Mouse (Mus musculus) embryonic facial prominence, embryonic 11.5 days (tissue): ENCODE data around the gene Fam193a. TPM values are rescaled to one million over a fixed set of nuclear protein-coding genes. Genes with fewer than 3 reads are reported as not detected.
A peak's percentile ranks its signal among the peaks of the same experiment; 100 is the strongest.

Experiments
- ATAC-seq: fragments of 200-750 bp; cut with Nextera tagmentation; replicated peaks from 2 replicates; pipeline ENCODE4 v1.8.0; 2017; ENCODE audit warnings: low read depth; ENCODE audit not compliant: insufficient number of reproducible peaks, low FRiP score, low TSS enrichment
- DNase-seq: peaks from one replicate; pipeline ENCODE4 v3.0.0-alpha.2; 2015; ENCODE audit warnings: low spot score
- H3K27ac ChIP-seq: fragments of 300-500 bp; sonication (generic); replicated peaks from 2 replicates; pipeline ENCODE4 v1.5.1; 2014; ENCODE audit warnings: mild to moderate bottlenecking, low read depth, low read length, control low read depth
- H3K27me3 ChIP-seq: fragments of 300-500 bp; sonication (generic); 2 replicates; pipeline ENCODE4 v1.6.1; 2014; ENCODE audit warnings: mild to moderate bottlenecking, low read length, moderate library complexity, mixed read lengths; ENCODE audit not compliant: control insufficient read depth, insufficient read depth
- H3K36me3 ChIP-seq: fragments of 300-500 bp; sonication (generic); replicated peaks from 2 replicates; pipeline ENCODE4 v1.6.1; 2014; ENCODE audit warnings: low read depth, mild to moderate bottlenecking, low read length, moderate library complexity, mixed read lengths; ENCODE audit not compliant: control insufficient read depth, insufficient read depth
- H3K4me1 ChIP-seq: fragments of 300-500 bp; sonication (generic); 2 replicates; pipeline ENCODE4 v1.6.1; 2014; ENCODE audit warnings: low read length, mixed read lengths; ENCODE audit not compliant: control insufficient read depth, insufficient read depth
- H3K4me2 ChIP-seq: fragments of 300-500 bp; sonication (generic); 2 replicates; pipeline ENCODE4 v1.6.1; 2014; ENCODE audit warnings: low read depth, mild to moderate bottlenecking, control low read depth, low read length, moderate library complexity
- H3K4me3 ChIP-seq: fragments of 300-500 bp; sonication (generic); 2 replicates; pipeline ENCODE4 v1.5.1; 2014; ENCODE audit warnings: low read depth, low read length, control low read depth
- H3K9ac ChIP-seq: fragments of 300-500 bp; sonication (generic); replicated peaks from 2 replicates; pipeline ENCODE4 v1.6.1; 2014; ENCODE audit warnings: mild to moderate bottlenecking, control low read depth, low read length
- H3K9me3 ChIP-seq: fragments of 300-500 bp; sonication (generic); replicated peaks from 2 replicates; pipeline ENCODE4 v1.6.1; 2016; ENCODE audit warnings: mild to moderate bottlenecking, low read length, inconsistent platforms, mixed read lengths; ENCODE audit not compliant: control insufficient read depth
- WGBS: fragments of 180-500 bp; shearing (Covaris S2); extraction: QIAGEN DNeasy Blood & Tissue Kit; methylation state at CpG from one replicate; pipeline ENCODE4 v1.1.7; 2014; 5-methylcytosine and 5-hydroxymethylcytosine counted together
- polyA plus RNA-seq: library from polyadenylated mRNA; unstranded; fragments of >200 nt; fragmentation: Nextera tagmentation; extraction: Ambion mirVana; gene quantifications from 2 replicates; pipeline ENCODE4 v1.2.1, GENCODE M21; 2014

The Fam193a gene
- polyA plus RNA-seq, result 13.1 and 13.6 TPM in 2 replicates

GRCm38 (mm10) chr5:34369341-34370021 lies at the start of gene Fam193a:
Gene Fam193a (plus strand): TSS chr5:34369933.
- Histone ChIP-seq H3K36me3 (no peaks in the 10 kb centered on the region), H3K4me3 (peak within 1 kb of the TSS; percentile 90), H3K27ac (peak within 1 kb of the TSS; percentile 38; the same call in 1 of the 2 replicates), H3K4me1 (no peaks in the 10 kb centered on the region), H3K27me3 (no peaks in the 10 kb centered on the region), H3K9me3 (no peaks in the 10 kb centered on the region), H3K9ac (peak within 1 kb of the TSS; percentile 89), H3K4me2 (peak within 1 kb of the TSS; percentile 62)
- DNase-seq (peak; percentile 97), ATAC-seq (peak; percentile 99)
- WGBS, result under 1% methylated on average over 57 of the region's 64 CpGs

- H3K27me3 ChIP-seq, result no peaks in the 10 kb centered on the region
- ATAC-seq (no peak), DNase-seq (no peak)
- H3K4me2 ChIP-seq, result no peak overlapping the region
- no peak overlapping the region for H3K27ac ChIP-seq
- H3K4me3 ChIP-seq, result no peak overlapping the region
- H3K9ac ChIP-seq, result no peak overlapping the region
- H3K36me3 ChIP-seq, result no peaks in the 10 kb centered on the region
- H3K9me3 ChIP-seq, result no peaks in the 10 kb centered on the region
- WGBS, result 81% methylated on average over 4 of the region's 4 CpGs
- no peaks in the 10 kb centered on the region; the same call in 1 of the 2 replicates for H3K4me1 ChIP-seq
Observed at GRCm38 (mm10) chr5:34321236-34321635, 48.5 kb upstream of the Fam193a start.

- ATAC-seq, result no peak
- Histone ChIP-seq H3K4me2 (no peak overlapping the region), H3K27ac (no peak overlapping the region), H3K27me3 (no peaks in the 10 kb centered on the region), H3K36me3 (no peaks in the 10 kb centered on the region), H3K9ac (no peak overlapping the region), H3K4me1 (peaks cover 2% of the 10 kb centered on the region), H3K4me3 (no peak overlapping the region), H3K9me3 (no peaks in the 10 kb centered on the region)
- no peak for DNase-seq
Observed at GRCm38 (mm10) chr5:34325286-34325685, 44.4 kb upstream of the Fam193a start.

GRCm38 (mm10) chr5:34326249-34326691 lies 43.5 kb upstream of the Fam193a start:
- Histone ChIP-seq H3K4me2 (peak overlapping the region; percentile 50; the same call in 1 of the 2 replicates), H3K36me3 (no peaks in the 10 kb centered on the region), H3K4me1 (peaks cover 2% of the 10 kb centered on the region), H3K9ac (no peak overlapping the region), H3K4me3 (no peak overlapping the region), H3K9me3 (no peaks in the 10 kb centered on the region), H3K27me3 (no peaks in the 10 kb centered on the region), H3K27ac (no peak overlapping the region)
- ATAC-seq (no peak), DNase-seq (peak; percentile 37)
- 40% methylated on average over 4 of the region's 4 CpGs for WGBS

GRCm38 (mm10) chr5:34326875-34327576 lies 42.7 kb upstream of the Fam193a start:
- DNase-seq, result peak; percentile 55
- no peaks in the 10 kb centered on the region for H3K27me3 ChIP-seq
- H3K9ac ChIP-seq, result peak overlapping the region; percentile 46
- H3K4me3 ChIP-seq, result peak overlapping the region; percentile 27
- peak; percentile 73; the same call in 1 of the 2 replicates for ATAC-seq
- H3K4me1 ChIP-seq, result peaks cover 2% of the 10 kb centered on the region
- H3K27ac ChIP-seq, result no peak overlapping the region
- H3K9me3 ChIP-seq, result no peaks in the 10 kb centered on the region
- 15% methylated on average over 31 of the region's 31 CpGs for WGBS
- H3K36me3 ChIP-seq, result no peaks in the 10 kb centered on the region
- H3K4me2 ChIP-seq, result peak overlapping the region; percentile 50

- Histone ChIP-seq H3K4me2 (no peak overlapping the region), H3K27ac (no peak overlapping the region), H3K4me3 (no peak overlapping the region), H3K27me3 (no peaks in the 10 kb centered on the region), H3K9ac (no peak overlapping the region), H3K36me3 (no peaks in the 10 kb centered on the region), H3K4me1 (peaks cover 2% of the 10 kb centered on the region), H3K9me3 (no peaks in the 10 kb centered on the region)
- ATAC-seq (no peak), DNase-seq (no peak)
- 78% methylated on average over 2 of the region's 2 CpGs for WGBS
Observed at GRCm38 (mm10) chr5:34330136-34330535, 39.6 kb upstream of the Fam193a start.

GRCm38 (mm10) chr5:34334081-34334480 lies 35.7 kb upstream of the Fam193a start:
- no peak overlapping the region for H3K4me2 ChIP-seq
- no peaks in the 10 kb centered on the region for H3K9me3 ChIP-seq
- H3K4me1 ChIP-seq, result no peaks in the 10 kb centered on the region
- DNase-seq (no peak), ATAC-seq (no peak)
- H3K27me3 ChIP-seq, result no peaks in the 10 kb centered on the region
- H3K9ac ChIP-seq, result no peak overlapping the region
- WGBS, result 93% methylated on average over 1 of the region's 1 CpGs
- no peak overlapping the region for H3K27ac ChIP-seq
- no peaks in the 10 kb centered on the region for H3K36me3 ChIP-seq
- H3K4me3 ChIP-seq, result no peak overlapping the region

- peak overlapping the region; percentile 72 for H3K27ac ChIP-seq
- WGBS, result 3% methylated on average over 21 of the region's 21 CpGs
- ATAC-seq (peak; percentile 58), DNase-seq (peak; percentile 42)
- peak overlapping the region; percentile 84 for H3K9ac ChIP-seq
- H3K4me3 ChIP-seq, result peak overlapping the region; percentile 98
- no peaks in the 10 kb centered on the region for H3K4me1 ChIP-seq
- H3K36me3 ChIP-seq, result no peaks in the 10 kb centered on the region
- H3K27me3 ChIP-seq, result no peaks in the 10 kb centered on the region
- H3K4me2 ChIP-seq, result peak overlapping the region; percentile 73
- H3K9me3 ChIP-seq, result no peaks in the 10 kb centered on the region
Observed at GRCm38 (mm10) chr5:34335539-34336096, 34.1 kb upstream of the Fam193a start.
